Mouse (Mus musculus): ENCODE results near the gene Pth1r. TPM values are rescaled to one million over a fixed set of nuclear protein-coding genes. Genes with fewer than 3 reads are reported as not detected.

Pth1r gene
- total RNA-seq, 1 experiment from 2014 or later: 0.23 TPM

DNA sequence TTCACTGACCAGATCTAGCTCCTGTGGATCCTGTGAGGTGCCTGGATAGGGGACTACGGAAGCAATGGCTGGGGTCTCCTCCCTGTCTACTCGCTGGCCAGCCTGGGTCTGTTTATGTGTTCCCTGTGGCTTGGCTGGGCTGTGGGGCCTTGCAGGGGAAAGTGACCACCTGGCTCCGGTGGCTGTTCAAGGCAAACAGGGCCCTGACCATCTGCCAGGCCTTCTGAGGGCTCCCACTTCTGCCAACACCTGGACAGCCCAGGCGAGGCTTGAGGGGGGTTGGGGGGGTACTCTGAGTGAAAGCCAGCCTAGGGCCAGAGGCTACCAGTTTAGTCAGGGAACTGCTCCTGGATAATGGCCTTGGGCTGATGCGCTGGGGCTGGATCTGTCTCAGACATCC, 27.0 kb downstream of the Pth1r start:
- ATAC-seq (replicated peaks; ENCODE audit: low read depth, poor library complexity, severe bottlenecking): no peak

DNA sequence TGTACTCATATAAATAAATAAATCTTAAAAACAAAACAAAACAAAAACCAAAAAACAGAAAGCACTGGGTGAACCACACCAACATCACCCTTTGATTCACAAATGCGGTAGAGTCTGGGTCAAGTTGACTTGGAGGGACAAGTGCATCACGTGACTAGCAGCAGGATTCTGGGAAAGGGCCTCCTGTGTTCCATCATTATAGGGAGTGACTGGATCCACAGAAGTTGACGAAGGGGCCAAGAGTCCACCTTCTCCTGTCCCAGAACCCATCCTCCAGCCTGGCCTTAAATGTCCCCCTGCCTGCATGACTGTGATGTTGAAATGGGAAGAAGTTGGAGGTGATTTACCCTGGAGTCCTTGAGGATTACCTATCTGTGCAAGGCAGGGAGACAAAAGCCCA, 28.1 kb downstream of the Pth1r start:
- ATAC-seq (replicated peaks; ENCODE audit: low read depth, poor library complexity, severe bottlenecking): no peak

DNA sequence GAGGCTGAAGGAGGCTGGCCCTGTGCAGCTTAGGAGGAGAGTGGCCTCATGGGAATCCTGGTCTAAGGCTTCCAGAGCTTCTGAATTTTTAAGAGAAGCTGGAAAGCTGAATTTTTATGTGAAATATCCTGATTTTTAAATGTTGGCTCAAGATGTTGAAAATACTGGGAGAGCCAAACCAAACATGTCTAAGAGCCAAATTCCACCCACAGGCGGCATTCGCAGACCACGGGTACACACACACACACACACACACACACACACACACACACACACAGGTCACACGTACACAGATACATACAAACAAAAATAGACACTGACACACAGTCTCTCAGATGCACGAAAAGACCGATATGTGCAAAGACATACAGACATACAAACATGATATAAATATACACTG, 28.9 kb downstream of the Pth1r start:
- ATAC-seq (replicated peaks; ENCODE audit: low read depth, poor library complexity, severe bottlenecking): no peak

DNA sequence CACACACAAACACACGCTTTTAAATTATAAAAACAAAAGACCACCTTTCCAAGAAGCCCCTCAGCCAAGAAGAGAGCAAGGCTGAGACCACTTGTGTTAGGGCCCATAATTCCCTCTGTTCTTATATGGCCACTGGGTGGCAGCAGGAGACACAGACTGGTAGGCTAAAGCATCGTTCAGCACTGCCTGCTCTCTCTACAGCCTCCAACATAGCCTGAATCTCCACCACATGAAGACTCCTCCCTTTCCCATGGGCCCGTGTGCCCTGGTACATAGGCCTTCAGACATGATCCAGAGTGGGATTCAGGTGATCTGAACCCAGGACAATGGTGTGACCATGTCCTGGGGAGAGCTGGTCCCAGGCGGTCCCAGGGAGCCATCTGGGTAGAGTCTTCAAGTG, 30.2 kb downstream of the Pth1r start:
- peak; percentile 79 for ATAC-seq (replicated peaks; ENCODE audit: low read depth, poor library complexity, severe bottlenecking)

DNA sequence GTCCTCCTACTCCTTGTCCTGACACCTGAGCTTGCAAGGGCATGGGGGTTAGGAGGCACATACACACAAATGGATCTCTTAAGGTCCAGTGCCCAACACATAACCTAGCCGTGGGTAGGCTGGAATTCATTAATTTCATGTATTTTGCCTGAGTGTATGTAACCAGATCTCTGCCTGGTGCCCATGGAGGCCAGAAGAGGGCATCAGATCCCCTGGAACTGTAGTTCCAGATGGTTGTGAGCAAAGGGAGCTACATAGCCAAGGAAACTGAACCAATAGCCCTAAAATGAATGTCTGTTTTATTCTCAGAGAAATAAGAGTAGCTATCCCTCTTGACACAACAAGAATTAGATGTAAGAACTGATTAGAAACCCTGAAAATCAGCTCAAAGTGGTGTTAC, 31.5 kb downstream of the Pth1r start:
- ATAC-seq (replicated peaks; ENCODE audit: low read depth, poor library complexity, severe bottlenecking): no peak

DNA sequence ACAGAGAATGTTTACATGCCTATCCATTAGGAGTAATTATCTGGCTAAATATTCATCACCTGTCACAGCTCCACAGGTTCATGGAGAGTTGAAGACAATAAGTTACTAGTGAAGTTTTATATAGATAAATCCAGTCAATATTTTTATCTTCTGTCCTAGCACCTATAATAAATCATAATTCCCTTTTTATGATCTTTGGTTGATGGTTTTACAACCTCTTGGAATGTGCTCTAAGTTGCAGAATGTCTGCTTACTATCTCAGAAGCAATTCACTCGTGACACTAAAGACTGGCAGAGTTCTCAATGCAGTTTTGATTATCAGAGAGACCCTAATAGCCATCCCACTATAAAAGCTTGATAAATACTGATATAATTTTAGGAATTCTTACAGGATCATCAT, 33.6 kb downstream of the Pth1r start:
- ATAC-seq (replicated peaks; ENCODE audit: low read depth, poor library complexity, severe bottlenecking): no peak

DNA sequence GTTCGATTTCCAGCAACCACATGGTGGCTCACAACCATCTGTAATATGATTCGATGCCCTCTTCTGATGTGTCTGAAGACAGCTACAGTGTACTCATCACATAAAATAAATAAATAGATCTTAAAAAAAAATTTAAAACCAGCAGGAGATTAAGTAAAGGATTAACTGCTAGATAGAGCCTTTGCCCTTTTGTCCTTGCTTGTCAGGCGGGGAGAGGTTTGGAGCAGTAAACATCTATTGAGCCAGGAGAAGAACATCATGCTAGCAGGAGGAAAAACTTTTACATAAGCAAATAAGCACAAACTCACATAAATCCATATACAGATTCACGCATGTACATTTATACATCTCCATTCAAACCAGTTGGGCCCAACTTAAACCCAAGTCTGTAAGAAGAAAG, 34.4 kb downstream of the Pth1r start:
- ATAC-seq (replicated peaks; ENCODE audit: low read depth, poor library complexity, severe bottlenecking): no peak

DNA sequence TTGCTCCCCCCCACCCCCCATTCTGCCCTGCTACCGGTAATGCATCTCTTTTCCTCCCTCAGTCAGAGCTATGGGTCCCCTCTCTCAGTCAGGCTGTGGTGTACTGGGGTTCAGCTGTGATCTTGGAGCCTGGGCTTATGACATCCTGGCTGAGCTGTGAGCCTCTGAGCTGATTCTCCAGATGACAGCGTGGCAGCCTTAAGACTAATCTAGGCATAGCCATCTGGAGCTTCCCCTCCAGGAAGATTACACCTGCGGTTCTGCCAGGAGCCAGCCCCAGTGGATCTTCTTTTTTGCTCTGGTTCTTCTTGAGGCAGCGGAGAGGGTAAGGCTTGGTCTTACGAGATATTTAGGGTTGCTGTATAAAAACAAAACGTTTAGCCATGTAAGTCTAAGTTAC, 34.9 kb downstream of the Pth1r start:
- no peak for ATAC-seq (replicated peaks; ENCODE audit: low read depth, poor library complexity, severe bottlenecking)

DNA sequence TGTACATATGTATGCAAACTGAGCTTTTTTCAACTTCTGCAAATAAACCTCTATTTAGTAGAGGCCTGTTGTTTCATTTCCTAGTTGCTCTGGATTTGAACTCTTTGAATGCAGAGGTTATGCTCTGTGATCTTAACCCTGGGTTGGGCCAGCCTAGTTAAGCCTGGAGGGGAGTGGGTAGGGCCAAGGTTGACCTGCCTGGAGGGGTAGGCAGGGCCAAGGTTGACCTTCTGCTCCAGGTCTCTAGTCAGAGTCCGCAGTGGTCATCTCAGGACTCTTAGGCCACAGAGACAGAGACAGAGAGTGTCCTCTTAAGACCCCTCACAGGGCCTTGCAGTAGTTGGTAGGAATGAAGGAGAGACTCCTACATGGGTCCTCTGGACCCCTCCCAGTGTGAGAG, 35.4 kb downstream of the Pth1r start:
- ATAC-seq (replicated peaks; ENCODE audit: low read depth, poor library complexity, severe bottlenecking): no peak

DNA sequence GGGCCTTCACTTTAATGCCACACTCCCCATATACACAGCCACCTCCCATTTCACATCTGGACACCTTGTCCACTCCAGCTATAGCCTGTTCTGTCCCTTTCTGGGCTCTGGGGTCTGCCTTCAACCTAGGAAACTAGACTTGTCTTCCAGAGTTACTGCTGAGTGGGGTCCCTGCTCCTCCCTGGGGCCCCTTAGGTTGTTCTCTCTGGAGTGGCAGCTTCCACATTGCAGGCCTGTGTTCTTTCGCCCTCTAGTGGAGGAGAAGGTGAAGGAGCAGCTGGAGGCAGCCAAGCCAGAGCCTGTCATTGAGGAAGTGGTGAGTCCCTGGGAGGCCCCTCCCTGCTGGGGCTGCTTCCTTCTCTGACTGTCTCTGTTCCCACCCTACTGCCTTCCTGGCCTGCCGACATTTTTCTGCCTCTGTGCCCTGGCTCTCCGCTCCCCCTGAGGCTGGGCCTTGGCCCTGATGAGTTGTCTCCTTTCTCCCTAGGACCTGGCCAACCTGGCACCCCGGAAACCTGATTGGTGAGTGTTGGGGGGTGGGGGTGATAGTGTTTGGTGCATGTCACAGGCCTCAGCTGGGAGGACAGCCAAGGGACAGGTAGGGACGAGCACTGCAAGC, 37.2 kb downstream of the Pth1r start:
- ATAC-seq (replicated peaks; ENCODE audit: low read depth, poor library complexity, severe bottlenecking): peak; percentile 97

DNA sequence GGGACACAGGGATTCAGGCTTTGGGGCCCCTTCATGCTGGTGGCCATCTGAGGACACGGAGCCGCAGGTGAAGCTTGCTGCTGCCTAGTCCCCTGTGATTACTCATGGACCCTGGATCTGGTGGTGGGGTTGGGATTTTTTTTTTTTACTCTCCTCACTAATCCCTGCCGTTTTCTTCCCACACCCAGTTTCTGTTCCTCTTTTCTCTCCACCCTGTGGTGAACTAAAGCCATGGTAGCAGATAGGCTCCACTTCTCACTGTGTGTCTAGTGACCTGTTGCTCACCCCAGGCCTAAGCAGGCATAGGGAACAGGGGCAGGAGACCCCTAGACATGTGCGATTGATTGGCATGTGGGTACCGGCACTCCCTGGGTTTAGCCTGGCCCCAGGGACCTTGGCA, 40.2 kb downstream of the Pth1r start:
- ATAC-seq (replicated peaks; ENCODE audit: low read depth, poor library complexity, severe bottlenecking): peak; percentile 71

DNA sequence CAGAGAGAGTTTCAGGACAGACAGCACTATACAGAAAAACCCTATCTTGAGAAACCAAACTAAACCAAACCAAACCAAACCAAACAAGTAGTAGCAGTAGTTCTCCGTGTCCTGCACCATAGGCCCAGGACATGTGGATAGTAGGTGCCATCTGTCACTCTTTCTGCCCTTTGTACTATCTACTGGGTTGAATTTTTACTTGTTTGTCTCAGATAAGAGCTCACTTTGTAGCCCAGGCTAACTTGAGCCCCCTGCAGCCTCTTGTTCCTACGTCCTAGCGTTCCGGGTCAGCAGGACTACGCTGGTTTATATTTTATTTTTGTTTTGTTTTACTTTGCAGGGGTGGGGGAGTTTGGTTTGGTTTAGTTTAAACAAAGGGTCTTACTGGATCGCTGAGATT, 43.0 kb downstream of the Pth1r start:
- ATAC-seq (replicated peaks; ENCODE audit: low read depth, poor library complexity, severe bottlenecking): no peak

DNA sequence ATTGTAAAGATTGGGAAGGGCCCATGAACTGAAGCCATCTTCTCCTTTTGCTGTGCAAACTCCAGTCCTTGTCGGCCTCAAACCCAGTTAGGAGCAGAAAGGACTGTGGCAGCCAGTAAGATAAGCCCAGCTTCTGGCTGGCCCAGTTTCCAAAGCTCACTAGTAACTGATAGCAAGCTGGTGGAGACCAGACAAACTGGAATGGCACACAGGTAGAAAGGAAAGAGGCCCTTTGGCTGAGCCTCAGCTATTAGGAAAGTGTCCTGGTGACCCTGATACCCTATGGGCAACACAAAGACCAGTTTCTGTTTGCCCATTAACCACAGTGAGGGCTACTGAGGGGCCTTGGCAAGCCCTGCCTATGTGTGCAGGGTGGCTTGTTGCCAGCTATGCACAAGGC, 44.1 kb downstream of the Pth1r start:
- no peak for ATAC-seq (replicated peaks; ENCODE audit: low read depth, poor library complexity, severe bottlenecking)

DNA sequence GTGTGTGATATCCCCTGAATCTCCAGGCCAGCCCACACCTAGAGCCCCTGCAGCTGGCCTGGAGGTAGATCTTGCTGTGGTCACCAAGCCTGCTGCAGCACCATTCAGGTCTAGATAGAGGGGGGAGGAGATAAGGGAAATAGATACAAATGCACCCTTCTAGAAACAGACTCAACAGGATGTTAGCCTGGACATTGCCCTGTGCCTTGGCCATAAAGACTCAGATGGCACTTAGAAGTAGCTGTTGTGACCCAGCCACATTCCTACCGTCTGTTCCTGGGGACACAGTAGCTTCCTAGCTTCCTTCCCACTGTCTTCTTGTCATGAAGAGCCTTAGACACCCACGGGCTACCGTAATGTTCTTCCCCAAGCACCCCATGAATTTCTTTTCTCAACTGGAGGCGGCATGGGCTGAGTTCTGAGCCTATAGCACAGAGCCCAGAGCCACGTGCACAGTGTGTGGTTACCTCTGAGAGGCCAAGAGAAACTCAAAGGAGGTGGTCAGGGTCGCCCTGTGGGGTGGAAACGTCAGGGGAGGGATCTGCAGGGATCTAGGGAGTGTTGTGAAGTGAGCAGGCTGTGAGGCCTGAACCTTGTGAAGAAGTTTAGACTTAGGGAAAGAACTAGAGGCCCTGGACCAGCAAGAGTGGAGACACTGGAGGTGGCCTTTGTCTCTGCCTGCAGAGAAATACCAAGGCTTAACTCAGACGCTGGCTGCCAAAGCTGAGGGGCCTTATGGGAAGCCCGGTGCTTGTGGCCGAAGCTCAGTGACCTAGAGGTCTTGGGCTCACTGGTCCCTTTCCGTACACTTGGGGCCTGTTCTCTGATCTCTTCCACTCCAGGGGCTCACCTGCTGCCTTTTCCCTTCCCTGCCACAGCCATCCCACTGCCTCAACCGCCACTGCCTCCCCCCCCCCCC, 45.6 kb downstream of the Pth1r start:
- ATAC-seq (replicated peaks; ENCODE audit: low read depth, poor library complexity, severe bottlenecking): no peak

DNA sequence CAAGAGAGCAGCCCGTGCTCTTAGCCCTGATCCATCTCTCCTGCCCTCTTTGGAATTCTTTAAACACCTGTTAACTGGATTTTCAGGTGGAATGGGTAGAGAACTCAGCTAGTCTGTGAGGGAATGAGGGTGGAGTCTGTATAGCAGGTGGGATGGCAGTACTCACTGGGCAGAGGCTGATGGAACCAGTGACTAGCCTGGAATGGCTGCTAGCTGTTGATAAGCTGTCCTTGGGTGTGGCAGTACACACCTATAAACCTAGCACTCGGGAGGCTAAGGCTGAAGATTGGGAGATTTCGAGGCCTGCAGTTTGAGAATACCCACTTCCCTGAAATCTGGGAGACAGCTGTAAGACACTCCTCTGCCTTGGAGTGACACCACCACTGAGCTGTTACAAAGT, 47.4 kb downstream of the Pth1r start:
- ATAC-seq (replicated peaks; ENCODE audit: low read depth, poor library complexity, severe bottlenecking): no peak

DNA sequence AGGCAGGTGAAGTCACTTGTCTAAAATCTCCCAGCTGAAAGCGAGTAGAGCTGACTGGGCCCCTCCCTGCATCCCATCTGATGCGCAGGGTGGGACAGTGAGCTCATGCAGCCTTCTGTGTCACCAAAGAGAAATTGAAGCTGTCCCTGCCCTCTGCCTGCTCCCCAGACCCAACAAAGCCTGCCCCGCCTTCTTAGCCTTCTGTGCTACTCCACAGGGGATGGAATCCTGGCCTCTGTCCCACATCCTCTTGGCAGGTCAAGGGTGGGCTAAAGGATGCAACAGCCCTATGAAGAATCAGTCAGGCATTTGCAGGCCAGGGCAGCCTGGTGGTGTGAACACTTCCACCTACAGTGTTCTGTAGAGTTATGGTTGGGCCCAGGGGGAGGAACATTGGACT, 49.5 kb downstream of the Pth1r start:
- no peak for ATAC-seq (replicated peaks; ENCODE audit: low read depth, poor library complexity, severe bottlenecking)

DNA sequence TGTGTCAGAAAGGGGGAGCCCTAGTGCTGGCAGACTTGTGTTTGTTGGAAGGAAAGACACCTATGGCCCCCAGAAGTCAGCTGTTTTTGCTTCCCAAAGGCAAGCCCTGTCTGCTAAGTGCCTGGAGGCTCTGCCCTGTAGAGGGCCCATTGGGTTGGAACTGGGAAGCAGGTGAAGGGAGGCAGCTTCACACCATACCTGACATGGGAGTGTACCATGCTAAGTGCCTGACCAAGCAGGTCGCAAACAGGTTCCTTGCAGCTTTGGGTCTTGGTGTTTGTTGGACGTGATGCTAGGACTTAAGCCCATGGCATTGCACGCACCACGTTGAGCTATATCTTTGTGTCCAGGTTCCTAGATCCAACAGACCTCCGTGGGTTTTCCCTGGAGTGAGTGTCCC, 50.5 kb downstream of the Pth1r start:
- ATAC-seq (replicated peaks; ENCODE audit: low read depth, poor library complexity, severe bottlenecking): no peak

DNA sequence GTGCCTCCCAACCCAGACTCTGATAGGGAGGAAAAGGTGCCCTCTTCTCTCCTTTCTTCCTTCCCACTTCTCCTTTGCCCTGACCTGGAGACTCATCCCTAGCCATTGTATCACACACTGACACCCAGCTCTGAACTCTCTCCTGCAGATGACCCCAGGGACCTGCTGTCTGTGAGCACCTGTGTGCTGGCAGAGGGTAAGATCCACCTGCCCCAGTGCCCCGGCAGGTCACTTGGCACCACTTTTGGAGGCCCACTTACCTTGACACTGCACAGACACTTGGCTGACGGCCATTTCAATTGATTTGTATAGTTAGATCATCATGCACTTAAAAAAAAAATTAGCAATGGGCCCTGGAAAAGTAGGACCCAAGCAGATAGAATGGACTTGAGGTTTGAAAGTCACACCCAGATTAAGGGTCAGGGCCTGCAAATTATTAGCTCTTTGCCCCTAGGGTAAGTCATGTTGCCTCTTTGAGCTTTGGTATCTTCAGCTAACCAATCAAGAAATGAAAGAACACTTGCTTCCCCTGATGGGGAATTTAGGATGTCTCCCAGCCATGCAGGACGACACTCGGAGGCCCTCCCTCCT, 51.7 kb downstream of the Pth1r start:
- ATAC-seq (replicated peaks; ENCODE audit: low read depth, poor library complexity, severe bottlenecking): no peak

DNA sequence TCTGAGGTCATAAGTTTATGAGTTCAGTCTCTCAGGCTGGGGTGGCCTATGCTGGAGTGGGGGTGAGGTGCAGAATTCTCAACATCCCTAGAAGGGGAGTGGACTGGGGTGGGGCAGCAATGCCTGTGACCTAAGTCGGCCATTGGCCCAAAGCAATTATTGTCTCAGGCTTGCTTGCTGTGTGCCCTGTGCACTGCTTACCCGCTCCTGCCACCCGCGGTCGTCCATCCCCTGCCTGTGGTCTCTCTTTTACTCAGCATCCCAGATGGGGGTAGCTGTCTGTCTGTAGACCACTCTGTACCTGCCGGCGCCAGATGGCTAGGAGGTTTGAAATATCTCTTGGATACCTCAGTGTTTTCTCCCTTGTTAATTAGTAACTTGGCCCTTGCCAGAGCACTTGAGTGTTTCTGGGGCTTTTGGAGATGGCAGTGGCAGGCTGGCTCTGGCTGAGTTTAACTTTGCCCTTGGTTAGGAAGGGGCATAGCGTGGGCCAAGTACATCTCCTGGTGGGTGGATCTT, 57.6 kb downstream of the Pth1r start:
- no peak for ATAC-seq (replicated peaks; ENCODE audit: low read depth, poor library complexity, severe bottlenecking)

DNA sequence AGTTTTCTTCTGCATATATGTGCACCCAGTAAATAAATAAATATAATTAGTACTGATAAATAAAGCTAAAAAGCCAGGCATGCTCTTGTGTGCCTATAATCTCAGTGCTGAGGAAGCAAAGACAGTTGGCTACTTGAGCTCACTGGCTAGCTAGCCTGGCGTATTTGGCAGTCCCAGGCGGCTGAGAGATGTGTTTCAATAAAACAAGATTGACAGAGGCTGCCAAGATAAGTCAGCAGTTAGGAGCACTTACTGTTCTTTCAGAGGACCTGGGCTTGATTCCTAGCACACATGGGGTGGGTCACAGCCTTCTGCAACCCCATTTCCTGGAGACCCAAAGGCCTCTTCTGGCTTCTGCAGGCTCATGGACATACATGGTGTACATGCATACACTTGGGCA, 59.1 kb downstream of the Pth1r start:
- ATAC-seq (replicated peaks; ENCODE audit: low read depth, poor library complexity, severe bottlenecking): no peak

DNA sequence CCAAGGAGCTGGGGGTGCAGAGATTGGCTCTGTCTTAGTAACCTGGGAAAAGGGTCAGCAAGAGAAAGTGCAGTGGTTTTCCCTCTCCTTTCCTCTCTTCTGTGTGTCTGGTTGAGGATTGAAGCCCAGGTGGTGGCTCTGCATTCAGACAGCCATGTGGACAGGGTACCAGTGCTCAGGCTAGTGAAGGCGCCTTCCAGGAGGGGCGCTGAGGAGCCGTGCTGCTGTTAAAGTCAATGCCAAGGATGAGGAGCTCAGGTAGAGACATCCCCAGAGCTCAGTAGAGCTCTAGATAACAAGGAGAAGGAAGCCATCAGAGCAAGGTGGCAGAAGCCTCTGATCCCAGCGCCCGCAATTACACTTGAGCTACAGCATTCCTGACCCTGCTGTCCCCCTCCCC, 59.9 kb downstream of the Pth1r start:
- ATAC-seq (replicated peaks; ENCODE audit: low read depth, poor library complexity, severe bottlenecking): no peak
